Mouse (Mus musculus) brain, embryonic 14.5 days (tissue): ENCODE measurements at regions not wholly inside any gene's neighbourhood (a gene's known extent, or its start where the extent isn't known, plus 50 kb on each side); places are given as distances from the start of the nearest gene placed in this dataset.

ENCODE experiments used
- CTCF ChIP-seq: fragments of 200-500 bp; IDR thresholded peaks from 2 replicates; pipeline ENCODE4 v1.5.1; 2012; ENCODE audit warnings: inconsistent platforms, mild to moderate bottlenecking, moderate library complexity, borderline replicate concordance; ENCODE audit not compliant: insufficient read depth, insufficient read length; ENCODE audit errors: extremely low read depth
- POLR2A ChIP-seq: fragments of 200-500 bp; IDR thresholded peaks from 2 replicates; pipeline ENCODE4 v1.6.1; 2012; ENCODE audit warnings: mild to moderate bottlenecking, inconsistent platforms, borderline replicate concordance; ENCODE audit not compliant: poor library complexity, insufficient read depth, insufficient read length, severe bottlenecking; ENCODE audit errors: extremely low read depth

GRCm38 (mm10) chr13:102449416-102450121 is 243.8 kb upstream of the Cd180 start:
- TF ChIP-seq CTCF (no peak), POLR2A (no peak)
